Mouse (Mus musculus) hindbrain, embryonic 12.5 days (tissue): ENCODE data around the gene Fasn. TPM values are rescaled to one million over a fixed set of nuclear protein-coding genes. Genes with fewer than 3 reads are reported as not detected.
"Not testable (repeated sequence)": the region's sequence is repeated elsewhere in the genome, so short reads cannot be mapped to it uniquely, and the experiment has no call there.

Experiments used
- ATAC-seq: fragments of 200-750 bp; cut with Nextera tagmentation; 2 replicates; pipeline ENCODE4 v1.8.0; 2017; ENCODE audit warnings: moderate TSS enrichment; ENCODE audit not compliant: low FRiP score
- H3K27ac ChIP-seq: fragments of 300-500 bp; sonication (generic); 2 replicates; pipeline ENCODE4 v1.5.1; 2016; ENCODE audit warnings: mild to moderate bottlenecking
- H3K27me3 ChIP-seq: fragments of 300-500 bp; sonication (generic); 2 replicates; pipeline ENCODE4 v1.6.1; 2016; ENCODE audit warnings: mild to moderate bottlenecking
- H3K36me3 ChIP-seq: fragments of 300-500 bp; sonication (generic); 2 replicates; pipeline ENCODE4 v1.6.1; 2016; ENCODE audit warnings: mild to moderate bottlenecking
- H3K4me1 ChIP-seq: fragments of 300-500 bp; sonication (generic); 2 replicates; pipeline ENCODE4 v1.6.1; 2016
- H3K4me2 ChIP-seq: fragments of 300-500 bp; sonication (generic); replicated peaks from 2 replicates; pipeline ENCODE4 v1.6.1; 2016; ENCODE audit warnings: mild to moderate bottlenecking
- H3K4me3 ChIP-seq: fragments of 300-500 bp; sonication (generic); 2 replicates; pipeline ENCODE4 v1.5.1; 2016; ENCODE audit warnings: mild to moderate bottlenecking
- H3K9ac ChIP-seq: fragments of 300-500 bp; sonication (generic); 2 replicates; pipeline ENCODE4 v1.6.1; 2016; ENCODE audit warnings: mild to moderate bottlenecking, moderate library complexity
- H3K9me3 ChIP-seq: fragments of 300-500 bp; sonication (generic); replicated peaks from 2 replicates; pipeline ENCODE4 v1.6.1; 2016; ENCODE audit warnings: mild to moderate bottlenecking
- WGBS: fragments of 180-500 bp; shearing (Covaris S2); methylation state at CpG from one replicate; pipeline ENCODE4 v1.1.7; 2016; 5-methylcytosine and 5-hydroxymethylcytosine counted together
- polyA plus RNA-seq: library from polyadenylated mRNA; unstranded; fragments of >200 nt; fragmentation: Nextera tagmentation; extraction: Ambion mirVana; gene quantifications from 2 replicates; pipeline ENCODE4 v1.2.1, GENCODE M21; 2016

Gene Fasn
- polyA plus RNA-seq, 1 experiment from 2014 or later = 120 TPM

- no peak overlapping the region for H3K4me2 ChIP-seq
- H3K9ac ChIP-seq = no peak overlapping the region
- no peak for ATAC-seq
- no peaks in the 10 kb centered on the region for H3K36me3 ChIP-seq
- H3K4me1 ChIP-seq = no peaks in the 10 kb centered on the region
- WGBS = 90% methylated on average over 9 of the region's 9 CpGs
- no peak overlapping the region for H3K27ac ChIP-seq
- H3K4me3 ChIP-seq = no peak overlapping the region
- H3K9me3 ChIP-seq = no peaks in the 10 kb centered on the region
- H3K27me3 ChIP-seq = no peaks in the 10 kb centered on the region
Measured at GRCm38 (mm10) chr11:120846725-120847475, 22.6 kb upstream of the Fasn start.

- H3K36me3 ChIP-seq = no peaks in the 10 kb centered on the region
- no peaks in the 10 kb centered on the region for H3K4me1 ChIP-seq
- H3K9me3 ChIP-seq = no peaks in the 10 kb centered on the region
- WGBS = 88% methylated on average over 4 of the region's 4 CpGs
- H3K4me2 ChIP-seq = no peak overlapping the region
- no peak overlapping the region for H3K27ac ChIP-seq
- ATAC-seq = no peak
- H3K27me3 ChIP-seq = no peaks in the 10 kb centered on the region
- H3K9ac ChIP-seq = no peak overlapping the region
- no peak overlapping the region for H3K4me3 ChIP-seq
Measured at GRCm38 (mm10) chr11:120844329-120844728, 20.0 kb upstream of the Fasn start.

- Histone ChIP-seq H3K27me3 (no peaks in the 10 kb centered on the region), H3K36me3 (no peaks in the 10 kb centered on the region), H3K4me3 (no peak overlapping the region), H3K9me3 (no peaks in the 10 kb centered on the region), H3K4me1 (peaks cover 12% of the 10 kb centered on the region; the same call in 1 of the 2 replicates), H3K9ac (no peak overlapping the region), H3K27ac (peak overlapping the region; percentile 74), H3K4me2 (no peak overlapping the region)
- 69% methylated on average over 8 of the region's 8 CpGs for WGBS
- ATAC-seq = peak; percentile 63
Measured at GRCm38 (mm10) chr11:120833555-120834280, 9.4 kb upstream of the Fasn start.

- Histone ChIP-seq H3K27ac (0 out of 2 replicates have a peak overlapping the region, but pooled peaks have one; percentile 74), H3K4me1 (peaks cover 12% of the 10 kb centered on the region; the same call in 1 of the 2 replicates)
- H3K4me3 ChIP-seq, H3K9ac ChIP-seq, H3K4me2 ChIP-seq, H3K27me3 ChIP-seq, H3K9me3 ChIP-seq, ATAC-seq, H3K36me3 ChIP-seq: not testable (repeated sequence)
- 97% methylated on average over 5 of the region's 5 CpGs for WGBS
Measured at GRCm38 (mm10) chr11:120832962-120833361, 8.6 kb upstream of the Fasn start.

- Histone ChIP-seq H3K9me3 (no peaks in the 10 kb centered on the region), H3K4me3 (no peak overlapping the region), H3K36me3 (no peaks in the 10 kb centered on the region), H3K27me3 (no peaks in the 10 kb centered on the region), H3K27ac (no peak overlapping the region), H3K4me1 (peaks cover 12% of the 10 kb centered on the region; the same call in 1 of the 2 replicates), H3K4me2 (no peak overlapping the region), H3K9ac (no peak overlapping the region)
- WGBS = 90% methylated on average over 3 of the region's 3 CpGs
- no peak for ATAC-seq
Measured at GRCm38 (mm10) chr11:120831659-120832440, 7.5 kb upstream of the Fasn start.

GRCm38 (mm10) chr11:120830686-120831085 lies 6.3 kb upstream of the Fasn start:
- Histone ChIP-seq H3K4me3 (no peak overlapping the region), H3K27me3 (no peaks in the 10 kb centered on the region), H3K9ac (no peak overlapping the region), H3K27ac (no peak overlapping the region), H3K4me2 (no peak overlapping the region), H3K9me3 (no peaks in the 10 kb centered on the region), H3K4me1 (peaks cover 22% of the 10 kb centered on the region), H3K36me3 (no peaks in the 10 kb centered on the region)
- no peak for ATAC-seq
- WGBS = 70% methylated on average over 12 of the region's 12 CpGs

- no peak overlapping the region for H3K4me2 ChIP-seq
- no peaks in the 10 kb centered on the region for H3K9me3 ChIP-seq
- H3K9ac ChIP-seq = peak overlapping the region; percentile 8; the same call in 1 of the 2 replicates
- no peak for ATAC-seq
- no peak overlapping the region for H3K27ac ChIP-seq
- H3K4me1 ChIP-seq = peaks cover 29% of the 10 kb centered on the region
- H3K4me3 ChIP-seq = no peak overlapping the region
- no peaks in the 10 kb centered on the region for H3K27me3 ChIP-seq
- 88% methylated on average over 10 of the region's 10 CpGs for WGBS
- H3K36me3 ChIP-seq = no peaks in the 10 kb centered on the region
Measured at GRCm38 (mm10) chr11:120829757-120830532, 5.6 kb upstream of the Fasn start.

- Histone ChIP-seq H3K4me3 (no peak overlapping the region), H3K9me3 (no peaks in the 10 kb centered on the region), H3K4me1 (peaks cover 19% of the 10 kb centered on the region), H3K36me3 (no peaks in the 10 kb centered on the region), H3K27me3 (no peaks in the 10 kb centered on the region), H3K27ac (no peak overlapping the region), H3K9ac (no peak overlapping the region), H3K4me2 (no peak overlapping the region)
- WGBS = 84% methylated on average over 4 of the region's 4 CpGs
- ATAC-seq = no peak
Measured at GRCm38 (mm10) chr11:120828416-120828815, 4.1 kb upstream of the Fasn start.

- H3K9me3 ChIP-seq = no peaks in the 10 kb centered on the region
- ATAC-seq = no peak
- 73% methylated on average over 8 of the region's 8 CpGs for WGBS
- H3K4me3 ChIP-seq = no peak overlapping the region
- H3K27ac ChIP-seq = peak overlapping the region; percentile 98
- H3K27me3 ChIP-seq = no peaks in the 10 kb centered on the region
- H3K4me1 ChIP-seq = peaks cover 37% of the 10 kb centered on the region
- H3K9ac ChIP-seq = no peak overlapping the region
- H3K36me3 ChIP-seq = peaks cover 10% of the 10 kb centered on the region
- no peak overlapping the region for H3K4me2 ChIP-seq
Measured at GRCm38 (mm10) chr11:120826016-120826953, 1.9 kb upstream of the Fasn start.

GRCm38 (mm10) chr11:120825289-120825863 lies 1.0 kb upstream of the Fasn start:
- peak overlapping the region; percentile 96 for H3K9ac ChIP-seq
- H3K4me3 ChIP-seq = peak overlapping the region; percentile 91
- H3K27me3 ChIP-seq = no peaks in the 10 kb centered on the region
- peaks cover 20% of the 10 kb centered on the region for H3K36me3 ChIP-seq
- peak overlapping the region; percentile 98 for H3K27ac ChIP-seq
- H3K4me2 ChIP-seq = peak overlapping the region; percentile 99
- H3K4me1 ChIP-seq = peaks cover 43% of the 10 kb centered on the region
- no peak for ATAC-seq
- 50% methylated on average over 4 of the region's 4 CpGs for WGBS
- no peaks in the 10 kb centered on the region for H3K9me3 ChIP-seq
